Mouse (Mus musculus) heart, embryonic 15.5 days (tissue): ENCODE data around the gene Cdh23. TPM values are rescaled to one million over a fixed set of nuclear protein-coding genes. Genes with fewer than 3 reads are reported as not detected.
"Not testable (repeated sequence)": the region's sequence is repeated elsewhere in the genome, so short reads cannot be mapped to it uniquely, and the experiment has no call there.

Experiments used
- ATAC-seq: fragments of 200-750 bp; cut with Nextera tagmentation; replicated peaks from 2 replicates; pipeline ENCODE4 v1.8.0; 2017; ENCODE audit warnings: low read depth, moderate TSS enrichment; ENCODE audit not compliant: insufficient number of reproducible peaks, insufficient read depth, low FRiP score
- H3K27ac ChIP-seq: fragments of 300-500 bp; sonication (generic); 2 replicates; pipeline ENCODE4 v1.5.1; 2015; ENCODE audit warnings: mild to moderate bottlenecking, inconsistent platforms
- H3K27me3 ChIP-seq: fragments of 300-500 bp; sonication (generic); 2 replicates; pipeline ENCODE4 v1.6.1; 2015; ENCODE audit warnings: inconsistent platforms
- H3K36me3 ChIP-seq: fragments of 300-500 bp; sonication (generic); 2 replicates; pipeline ENCODE4 v1.6.1; 2015; ENCODE audit warnings: mild to moderate bottlenecking, inconsistent platforms
- H3K4me1 ChIP-seq: fragments of 300-500 bp; sonication (generic); replicated peaks from 2 replicates; pipeline ENCODE4 v1.6.1; 2015; ENCODE audit warnings: inconsistent platforms
- H3K4me2 ChIP-seq: fragments of 300-500 bp; sonication (generic); 2 replicates; pipeline ENCODE4 v1.6.1; 2015; ENCODE audit warnings: inconsistent platforms, mild to moderate bottlenecking, moderate library complexity
- H3K4me3 ChIP-seq: fragments of 300-500 bp; sonication (generic); 2 replicates; pipeline ENCODE4 v1.5.1; 2015; ENCODE audit warnings: mild to moderate bottlenecking, inconsistent platforms
- H3K9ac ChIP-seq: fragments of 300-500 bp; sonication (generic); 2 replicates; pipeline ENCODE4 v1.6.1; 2015; ENCODE audit warnings: mild to moderate bottlenecking, inconsistent platforms
- H3K9me3 ChIP-seq: fragments of 300-500 bp; sonication (generic); replicated peaks from 2 replicates; pipeline ENCODE4 v1.6.1; 2016; ENCODE audit warnings: inconsistent platforms
- WGBS: fragments of 180-500 bp; shearing (Covaris S2); methylation state at CpG from one replicate; pipeline ENCODE4 v1.1.7; 2015; ENCODE audit warnings: mixed read lengths; 5-methylcytosine and 5-hydroxymethylcytosine counted together
- polyA plus RNA-seq: library from polyadenylated mRNA; unstranded; fragments of >200 nt; fragmentation: Nextera tagmentation; extraction: Ambion mirVana; gene quantifications from 2 replicates; pipeline ENCODE4 v1.2.1, GENCODE M21; 2015

The Cdh23 gene
- polyA plus RNA-seq, 1 experiment from 2014 or later: 0.50 TPM

GRCm38 (mm10) chr10:60732397-60732861 lies 36.1 kb upstream of the Cdh23 start:
- H3K36me3 ChIP-seq: no peaks in the 10 kb centered on the region
- no peak overlapping the region for H3K4me3 ChIP-seq
- no peak overlapping the region for H3K9ac ChIP-seq
- 61% methylated on average over 2 of the region's 2 CpGs for WGBS
- H3K9me3 ChIP-seq: no peaks in the 10 kb centered on the region
- H3K27me3 ChIP-seq: no peaks in the 10 kb centered on the region
- H3K4me1 ChIP-seq: peaks cover 6% of the 10 kb centered on the region
- H3K27ac ChIP-seq: no peak overlapping the region
- no peak for ATAC-seq
- H3K4me2 ChIP-seq: no peak overlapping the region

DNA sequence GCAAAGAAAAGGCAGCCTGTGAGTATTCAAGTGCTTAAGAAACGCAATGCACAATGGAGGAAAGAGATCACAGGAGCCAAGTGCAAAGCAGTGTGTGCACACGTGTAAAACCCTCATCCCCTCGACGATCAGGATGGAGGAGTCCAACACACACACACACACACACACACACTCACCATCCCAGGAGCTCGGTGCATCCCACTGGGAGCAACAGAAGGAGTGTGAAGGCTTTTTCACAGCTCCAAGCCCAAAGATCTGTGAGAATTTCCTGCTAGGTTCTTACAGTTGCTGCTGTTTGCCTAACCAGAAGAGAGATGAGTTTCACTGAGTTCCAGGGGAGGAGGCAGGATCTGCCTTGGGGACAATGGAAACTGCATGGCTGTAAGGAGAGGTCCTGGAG lies 35.5 kb upstream of the Cdh23 start:
- no peak overlapping the region for H3K4me2 ChIP-seq
- H3K4me3 ChIP-seq: no peak overlapping the region
- no peak for ATAC-seq
- no peaks in the 10 kb centered on the region for H3K36me3 ChIP-seq
- WGBS: 45% methylated on average over 5 of the region's 5 CpGs
- H3K4me1 ChIP-seq: no peaks in the 10 kb centered on the region
- H3K27me3 ChIP-seq: no peaks in the 10 kb centered on the region
- no peak overlapping the region for H3K27ac ChIP-seq
- H3K9me3 ChIP-seq: no peaks in the 10 kb centered on the region
- no peak overlapping the region for H3K9ac ChIP-seq

- ATAC-seq: no peak
- no peak overlapping the region for H3K9ac ChIP-seq
- no peaks in the 10 kb centered on the region for H3K36me3 ChIP-seq
- no peak overlapping the region for H3K4me2 ChIP-seq
- no peaks in the 10 kb centered on the region for H3K9me3 ChIP-seq
- no peaks in the 10 kb centered on the region for H3K4me1 ChIP-seq
- H3K27ac ChIP-seq: no peak overlapping the region
- no peak overlapping the region for H3K4me3 ChIP-seq
- 44% methylated on average over 5 of the region's 5 CpGs for WGBS
- no peaks in the 10 kb centered on the region for H3K27me3 ChIP-seq
These were observed 31.0 kb upstream of the Cdh23 start for GRCm38 (mm10) chr10:60727301-60727700.

DNA sequence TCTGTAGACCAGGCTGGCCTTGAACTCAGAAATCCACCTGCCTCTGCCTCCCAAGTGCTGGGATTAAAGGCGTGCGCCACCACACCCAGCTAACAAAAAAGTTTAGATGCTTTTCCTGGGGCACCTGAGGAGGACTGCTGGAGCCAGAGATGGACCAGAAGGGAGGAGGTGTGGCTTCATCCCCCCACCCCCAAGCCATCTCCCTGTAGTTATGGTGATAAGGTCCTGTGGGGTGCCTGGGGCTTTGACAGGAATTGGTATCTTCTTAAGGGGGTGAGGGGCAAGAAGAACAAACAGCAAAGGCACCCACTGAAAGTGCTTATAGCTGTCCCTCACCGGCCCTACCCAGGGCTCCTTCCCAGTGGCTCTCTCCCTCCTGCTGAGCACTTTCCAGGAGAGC lies 30.6 kb upstream of the Cdh23 start:
- H3K4me2 ChIP-seq: no peak overlapping the region
- no peak for ATAC-seq
- WGBS: 71% methylated on average over 3 of the region's 3 CpGs
- H3K4me1 ChIP-seq: no peaks in the 10 kb centered on the region
- no peak overlapping the region for H3K4me3 ChIP-seq
- no peaks in the 10 kb centered on the region for H3K9me3 ChIP-seq
- H3K9ac ChIP-seq: no peak overlapping the region
- no peaks in the 10 kb centered on the region for H3K36me3 ChIP-seq
- no peaks in the 10 kb centered on the region for H3K27me3 ChIP-seq
- no peak overlapping the region for H3K27ac ChIP-seq

- no peaks in the 10 kb centered on the region for H3K27me3 ChIP-seq
- WGBS: 68% methylated on average over 6 of the region's 6 CpGs
- H3K9ac ChIP-seq: no peak overlapping the region
- no peaks in the 10 kb centered on the region for H3K9me3 ChIP-seq
- no peak for ATAC-seq
- no peak overlapping the region for H3K27ac ChIP-seq
- H3K4me2 ChIP-seq: no peak overlapping the region
- no peak overlapping the region for H3K4me3 ChIP-seq
- H3K36me3 ChIP-seq: no peaks in the 10 kb centered on the region
- no peaks in the 10 kb centered on the region for H3K4me1 ChIP-seq
These were observed 28.2 kb upstream of the Cdh23 start for GRCm38 (mm10) chr10:60724496-60724895.

- Histone ChIP-seq H3K9me3 (no peaks in the 10 kb centered on the region), H3K27me3 (no peaks in the 10 kb centered on the region), H3K4me2 (no peak overlapping the region), H3K4me3 (no peak overlapping the region), H3K9ac (no peak overlapping the region), H3K36me3 (no peaks in the 10 kb centered on the region; the same call in 1 of the 2 replicates), H3K27ac (no peak overlapping the region), H3K4me1 (no peaks in the 10 kb centered on the region)
- WGBS: 36% methylated on average over 1 of the region's 1 CpGs
- no peak for ATAC-seq
These were observed 27.1 kb upstream of the Cdh23 start for GRCm38 (mm10) chr10:60723345-60723744.

GRCm38 (mm10) chr10:60721640-60722039 lies 25.4 kb upstream of the Cdh23 start:
- H3K27ac ChIP-seq: no peak overlapping the region
- no peak overlapping the region for H3K9ac ChIP-seq
- WGBS: 49% methylated on average over 12 of the region's 12 CpGs
- H3K36me3 ChIP-seq: no peaks in the 10 kb centered on the region; the same call in 1 of the 2 replicates
- no peaks in the 10 kb centered on the region for H3K9me3 ChIP-seq
- H3K27me3 ChIP-seq: no peaks in the 10 kb centered on the region
- H3K4me1 ChIP-seq: no peaks in the 10 kb centered on the region
- no peak for ATAC-seq
- H3K4me3 ChIP-seq: no peak overlapping the region
- no peak overlapping the region for H3K4me2 ChIP-seq

DNA sequence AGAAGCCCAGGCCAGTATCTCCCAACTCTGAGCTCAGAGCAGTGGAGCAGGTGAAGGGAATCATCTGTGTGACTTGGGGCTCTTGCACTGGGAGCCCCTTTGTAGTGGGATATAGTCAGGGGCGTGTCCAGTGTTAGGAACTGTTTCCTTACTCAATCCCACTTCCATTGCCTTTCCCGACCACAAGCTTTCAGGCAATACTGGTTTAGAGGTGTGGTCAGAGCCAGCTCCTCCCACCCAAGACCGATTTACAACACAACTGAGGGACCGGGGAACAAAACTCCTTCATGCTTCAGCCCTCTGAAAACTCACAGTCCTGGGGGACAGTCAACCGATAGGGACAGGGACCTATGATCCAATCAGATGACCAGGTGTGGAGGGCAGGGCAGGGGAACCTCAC lies 24.2 kb upstream of the Cdh23 start:
- Histone ChIP-seq H3K9me3 (no peaks in the 10 kb centered on the region), H3K4me3 (no peak overlapping the region)
- 77% methylated on average over 5 of the region's 5 CpGs for WGBS

DNA sequence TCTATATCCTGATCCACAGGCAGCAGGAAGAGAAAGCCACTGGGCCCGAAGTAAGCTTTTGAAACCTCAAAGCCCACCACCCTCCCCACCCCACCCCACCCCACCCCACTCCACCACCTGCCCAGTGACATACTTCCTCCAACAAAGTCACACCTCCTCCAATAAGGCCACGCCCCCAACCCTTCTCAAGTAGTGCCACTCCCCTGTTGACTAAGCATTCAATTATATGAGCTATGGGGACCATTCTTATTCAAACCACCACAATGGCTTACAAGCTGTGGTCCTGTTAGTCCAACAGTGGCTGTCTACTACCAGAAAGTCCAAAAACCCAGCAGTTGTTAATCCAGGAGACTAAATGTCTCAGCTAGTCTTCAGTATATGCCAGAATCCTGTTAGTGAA lies 22.2 kb upstream of the Cdh23 start:
- Histone ChIP-seq H3K9ac (no peak overlapping the region), H3K4me3 (no peak overlapping the region), H3K27me3 (no peaks in the 10 kb centered on the region), H3K27ac (no peak overlapping the region), H3K9me3 (no peaks in the 10 kb centered on the region), H3K36me3 (peaks cover 18% of the 10 kb centered on the region), H3K4me2 (no peak overlapping the region), H3K4me1 (no peaks in the 10 kb centered on the region)
- 85% methylated on average over 2 of the region's 2 CpGs for WGBS
- no peak for ATAC-seq

More for the DNA sequence above, 24.2 kb upstream of the Cdh23 start:
- H3K27me3 ChIP-seq: no peaks in the 10 kb centered on the region
- H3K36me3 ChIP-seq: peaks cover 6% of the 10 kb centered on the region; the same call in 1 of the 2 replicates
- H3K4me2 ChIP-seq: no peak overlapping the region
- no peak for ATAC-seq
- H3K4me1 ChIP-seq: no peaks in the 10 kb centered on the region
- no peak overlapping the region for H3K27ac ChIP-seq
- no peak overlapping the region for H3K9ac ChIP-seq

DNA sequence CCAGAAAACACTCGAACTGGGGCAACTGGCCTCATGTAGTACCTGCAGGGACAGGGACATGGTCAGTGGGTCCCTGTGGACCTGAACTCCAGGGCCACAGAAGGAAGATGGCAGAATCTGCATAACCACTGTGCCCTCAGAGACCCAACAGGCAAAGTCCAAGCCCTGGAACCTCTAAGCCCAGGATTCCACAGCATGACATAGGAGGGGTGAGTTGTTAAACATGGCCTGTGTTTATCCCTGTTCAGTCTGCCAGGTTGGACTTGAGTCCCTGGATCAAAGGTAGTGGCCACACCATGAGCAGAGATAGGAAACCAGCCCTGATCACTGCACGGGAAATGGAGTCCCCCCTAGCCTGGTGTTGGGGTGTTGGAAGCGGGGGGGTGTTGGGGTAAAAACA lies 20.2 kb upstream of the Cdh23 start:
- Histone ChIP-seq H3K9me3 (no peaks in the 10 kb centered on the region), H3K27me3 (no peaks in the 10 kb centered on the region), H3K4me3 (no peak overlapping the region), H3K4me2 (no peak overlapping the region), H3K27ac (no peak overlapping the region), H3K9ac (no peak overlapping the region), H3K4me1 (no peaks in the 10 kb centered on the region), H3K36me3 (peaks cover 18% of the 10 kb centered on the region)
- no peak for ATAC-seq
- WGBS: 77% methylated on average over 3 of the region's 3 CpGs

GRCm38 (mm10) chr10:60712299-60712698 lies 16.0 kb upstream of the Cdh23 start:
- ATAC-seq, H3K4me2 ChIP-seq, H3K27me3 ChIP-seq, H3K9ac ChIP-seq, H3K4me3 ChIP-seq, H3K27ac ChIP-seq, H3K4me1 ChIP-seq, H3K9me3 ChIP-seq: not testable (repeated sequence)
- H3K36me3 ChIP-seq: peaks cover 18% of the 10 kb centered on the region
- 33% methylated on average over 8 of the region's 8 CpGs for WGBS

GRCm38 (mm10) chr10:60708837-60709236 lies 12.5 kb upstream of the Cdh23 start:
- H3K36me3 ChIP-seq: peaks cover 2% of the 10 kb centered on the region
- no peak overlapping the region for H3K4me3 ChIP-seq
- H3K9me3 ChIP-seq: no peaks in the 10 kb centered on the region
- H3K9ac ChIP-seq: no peak overlapping the region
- no peak overlapping the region for H3K27ac ChIP-seq
- ATAC-seq: no peak
- WGBS: 69% methylated on average over 5 of the region's 5 CpGs
- H3K27me3 ChIP-seq: 0 out of 2 replicates have a peak, but pooled peaks cover 4% of the 10 kb centered on the region
- no peak overlapping the region for H3K4me2 ChIP-seq
- no peaks in the 10 kb centered on the region for H3K4me1 ChIP-seq
